Mouse (Mus musculus) midbrain, embryonic 14.5 days (tissue): ENCODE measurements around the gene Timp3. TPM values are rescaled to one million over a fixed set of nuclear protein-coding genes. Genes with fewer than 3 reads are reported as not detected.

ENCODE experiments used
- ATAC-seq: fragments of 200-750 bp; cut with Nextera tagmentation; 2 replicates; pipeline ENCODE4 v1.8.0; 2017; ENCODE audit warnings: moderate number of reproducible peaks, moderate library complexity; ENCODE audit not compliant: low FRiP score, low TSS enrichment
- DNase-seq: peaks from one replicate; pipeline ENCODE4 v3.0.0-alpha.2; 2015
- H3K27ac ChIP-seq: fragments of 300-500 bp; sonication (generic); replicated peaks from 2 replicates; pipeline ENCODE4 v1.5.1; 2014; ENCODE audit warnings: mild to moderate bottlenecking, low read depth, low read length, moderate library complexity
- H3K27me3 ChIP-seq: fragments of 300-500 bp; sonication (generic); 2 replicates; pipeline ENCODE4 v1.6.1; 2014; ENCODE audit warnings: low read length, control low read depth, mixed read lengths; ENCODE audit not compliant: control insufficient read depth, insufficient read depth
- H3K36me3 ChIP-seq: fragments of 300-500 bp; sonication (generic); 2 replicates; pipeline ENCODE4 v1.6.1; 2014; ENCODE audit warnings: low read length, control low read depth; ENCODE audit not compliant: control insufficient read depth, insufficient read depth
- H3K4me1 ChIP-seq: fragments of 300-500 bp; sonication (generic); 2 replicates; pipeline ENCODE4 v1.6.1; 2014; ENCODE audit warnings: mild to moderate bottlenecking, antibody characterized with exemption, low read length, control low read depth; ENCODE audit not compliant: control insufficient read depth, insufficient read depth
- H3K4me2 ChIP-seq: fragments of 300-500 bp; sonication (generic); 2 replicates; pipeline ENCODE4 v1.6.1; 2014; ENCODE audit warnings: mild to moderate bottlenecking, low read length, moderate library complexity
- H3K4me3 ChIP-seq: fragments of 300-500 bp; sonication (generic); replicated peaks from 2 replicates; pipeline ENCODE4 v1.5.1; 2014; ENCODE audit warnings: low read depth, low read length
- H3K9ac ChIP-seq: fragments of 300-500 bp; sonication (generic); replicated peaks from 2 replicates; pipeline ENCODE4 v1.6.1; 2014; ENCODE audit warnings: mild to moderate bottlenecking, low read length, moderate library complexity
- H3K9me3 ChIP-seq: fragments of 300-500 bp; sonication (generic); 2 replicates; pipeline ENCODE4 v1.6.1; 2016; ENCODE audit warnings: low read length, control low read depth, mixed read lengths; ENCODE audit not compliant: control insufficient read depth
- WGBS: fragments of 180-500 bp; shearing (Covaris S2); extraction: QIAGEN DNeasy Blood & Tissue Kit; methylation state at CpG from one replicate; pipeline ENCODE4 v1.1.7; 2014; 5-methylcytosine and 5-hydroxymethylcytosine counted together
- polyA plus RNA-seq: library from polyadenylated mRNA; unstranded; fragments of >200 nt; fragmentation: Nextera tagmentation; extraction: Ambion mirVana; gene quantifications from 2 replicates; pipeline ENCODE4 v1.2.1, GENCODE M21; 2014

Gene Timp3
- 13.2 and 23.5 TPM in 2 replicates for polyA plus RNA-seq

DNA sequence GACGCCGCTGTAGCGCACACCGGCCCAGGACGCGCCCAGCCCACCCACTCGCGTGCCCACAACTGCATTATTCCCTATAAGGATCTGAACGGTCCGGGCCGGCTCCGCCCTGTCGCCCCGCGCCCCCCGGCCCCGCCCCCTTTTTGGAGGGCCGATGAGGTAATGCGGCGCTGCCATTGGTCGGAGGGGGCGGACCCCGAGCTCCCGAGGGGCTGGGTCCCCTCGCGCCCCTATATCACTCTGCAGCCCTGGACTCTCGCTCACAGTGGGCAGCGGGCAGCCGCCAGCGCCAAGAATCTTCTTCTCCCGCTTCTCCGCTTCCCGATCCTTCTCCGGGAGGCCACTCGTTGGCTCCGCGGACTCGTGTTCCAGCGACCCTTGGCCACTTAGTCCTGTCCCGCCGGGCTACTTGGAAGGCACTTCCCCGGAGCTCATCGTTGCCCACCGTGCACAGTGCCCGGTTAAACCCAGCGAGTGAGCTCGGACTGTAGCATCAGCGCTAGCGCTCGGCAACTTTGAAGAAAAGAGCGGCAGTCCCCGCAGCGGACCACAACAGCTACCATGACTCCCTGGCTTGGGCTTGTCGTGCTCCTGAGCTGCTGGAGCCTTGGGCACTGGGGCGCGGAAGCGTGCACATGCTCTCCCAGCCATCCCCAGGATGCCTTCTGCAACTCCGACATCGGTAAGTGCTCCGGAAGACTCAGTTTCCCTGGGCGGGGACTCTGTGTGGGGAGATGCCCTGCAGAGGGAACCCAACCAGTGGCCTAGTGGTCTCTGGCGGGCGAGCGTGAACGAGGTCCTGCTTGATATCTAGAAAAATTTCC lies at the start of gene Timp3:
Timp3 (plus strand) TSS at position 80 of the 824 bp plus-strand sequence.
- H3K4me3 ChIP-seq = peak within 1 kb of the TSS; percentile 49
- no peaks in the 10 kb centered on the region for H3K9me3 ChIP-seq
- H3K36me3 ChIP-seq = no peaks in the 10 kb centered on the region
- H3K9ac ChIP-seq = peak within 1 kb of the TSS; percentile 63
- peaks cover 14% of the 10 kb centered on the region; the same call in 1 of the 2 replicates for H3K27me3 ChIP-seq
- ATAC-seq (peak; percentile 76), DNase-seq (peak; percentile 78)
- H3K4me1 ChIP-seq = peaks cover 15% of the 10 kb centered on the region
- no peak within 1 kb of the TSS for H3K27ac ChIP-seq
- 1% methylated on average over 65 of the region's 65 CpGs for WGBS
- peak within 1 kb of the TSS; percentile 97 for H3K4me2 ChIP-seq

DNA sequence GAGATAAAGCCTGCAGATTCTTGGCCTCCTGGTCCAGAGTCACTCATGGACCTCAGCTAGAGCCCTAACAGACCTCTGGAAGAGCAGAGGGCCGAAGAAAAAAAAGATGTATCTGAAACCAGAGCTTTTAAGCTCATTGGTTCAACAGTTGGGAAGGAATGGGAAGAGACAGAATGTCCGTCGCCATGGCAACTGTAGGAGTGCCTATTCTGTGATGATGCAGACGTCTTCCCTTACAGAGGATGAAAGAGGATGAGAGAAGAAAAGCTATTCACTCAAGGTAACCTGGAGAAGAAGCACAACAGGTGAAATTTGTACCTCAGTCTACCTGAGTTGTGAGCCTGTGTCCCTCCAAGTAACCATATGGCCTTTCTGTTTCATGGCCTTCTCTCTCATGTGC lies 44.0 kb upstream of the Timp3 start:
- Histone ChIP-seq H3K9me3 (0 out of 2 replicates have a peak, but pooled peaks cover 3% of the 10 kb centered on the region), H3K4me1 (peaks cover 5% of the 10 kb centered on the region; the same call in 1 of the 2 replicates), H3K9ac (no peak overlapping the region), H3K4me2 (no peak overlapping the region), H3K27me3 (no peaks in the 10 kb centered on the region), H3K36me3 (no peaks in the 10 kb centered on the region), H3K27ac (no peak overlapping the region), H3K4me3 (no peak overlapping the region)
- 49% methylated on average over 4 of the region's 4 CpGs for WGBS
- DNase-seq = peak; percentile 80
- ATAC-seq = no peak

- no peak for ATAC-seq
These were observed 43.1 kb upstream of the Timp3 start for GRCm38 (mm10) chr10:86257045-86257444.

GRCm38 (mm10) chr10:86258046-86258445 lies 42.1 kb upstream of the Timp3 start:
- Histone ChIP-seq H3K9ac (no peak overlapping the region), H3K4me3 (no peak overlapping the region), H3K36me3 (no peaks in the 10 kb centered on the region), H3K27me3 (no peaks in the 10 kb centered on the region), H3K4me2 (no peak overlapping the region), H3K9me3 (0 out of 2 replicates have a peak, but pooled peaks cover 3% of the 10 kb centered on the region), H3K27ac (no peak overlapping the region), H3K4me1 (peaks cover 5% of the 10 kb centered on the region; the same call in 1 of the 2 replicates)
- 88% methylated on average over 4 of the region's 4 CpGs for WGBS
- ATAC-seq (no peak), DNase-seq (no peak)

More at GRCm38 (mm10) chr10:86257045-86257444, 43.1 kb upstream of the Timp3 start:
- Histone ChIP-seq H3K4me3 (no peak overlapping the region), H3K4me2 (no peak overlapping the region), H3K9ac (no peak overlapping the region), H3K9me3 (0 out of 2 replicates have a peak, but pooled peaks cover 3% of the 10 kb centered on the region), H3K27ac (no peak overlapping the region), H3K27me3 (no peaks in the 10 kb centered on the region), H3K36me3 (no peaks in the 10 kb centered on the region), H3K4me1 (peaks cover 5% of the 10 kb centered on the region; the same call in 1 of the 2 replicates)
- 79% methylated on average over 3 of the region's 3 CpGs for WGBS
- no peak for DNase-seq

DNA sequence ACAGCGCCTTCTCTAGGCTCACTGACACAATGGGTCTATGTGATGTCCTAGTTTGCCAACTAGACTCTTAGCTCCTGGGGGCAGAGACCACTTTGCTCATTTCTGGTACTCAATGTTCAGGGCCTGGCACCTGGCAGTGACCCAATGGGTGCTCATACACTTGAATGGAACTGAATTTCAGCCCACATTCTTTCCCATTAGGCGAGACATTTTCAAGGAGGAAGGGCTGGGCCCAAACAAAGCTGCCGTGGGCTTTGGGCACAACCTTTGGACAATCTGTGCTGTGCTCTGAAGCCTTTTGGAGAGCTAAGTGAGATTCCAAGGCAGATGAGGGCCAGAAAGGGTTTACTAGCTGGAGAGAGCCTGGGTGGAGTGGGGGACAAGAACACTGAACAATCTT lies 41.2 kb upstream of the Timp3 start:
- Histone ChIP-seq H3K4me2 (no peak overlapping the region), H3K27ac (no peak overlapping the region), H3K4me1 (peaks cover 5% of the 10 kb centered on the region; the same call in 1 of the 2 replicates), H3K9ac (no peak overlapping the region), H3K36me3 (no peaks in the 10 kb centered on the region), H3K27me3 (no peaks in the 10 kb centered on the region), H3K4me3 (no peak overlapping the region), H3K9me3 (0 out of 2 replicates have a peak, but pooled peaks cover 3% of the 10 kb centered on the region)
- ATAC-seq = no peak
- 85% methylated on average over 3 of the region's 3 CpGs for WGBS
- no peak for DNase-seq

- Histone ChIP-seq H3K36me3 (no peaks in the 10 kb centered on the region), H3K4me2 (no peak overlapping the region), H3K9me3 (0 out of 2 replicates have a peak, but pooled peaks cover 3% of the 10 kb centered on the region), H3K9ac (no peak overlapping the region), H3K4me1 (no peaks in the 10 kb centered on the region), H3K4me3 (no peak overlapping the region), H3K27me3 (no peaks in the 10 kb centered on the region), H3K27ac (no peak overlapping the region)
- ATAC-seq (no peak), DNase-seq (no peak)
- WGBS = 83% methylated on average over 2 of the region's 2 CpGs
These were observed 38.4 kb upstream of the Timp3 start for GRCm38 (mm10) chr10:86261725-86262124.

- Histone ChIP-seq H3K4me1 (no peaks in the 10 kb centered on the region), H3K9me3 (0 out of 2 replicates have a peak, but pooled peaks cover 3% of the 10 kb centered on the region), H3K27ac (no peak overlapping the region), H3K4me3 (no peak overlapping the region), H3K4me2 (no peak overlapping the region), H3K9ac (no peak overlapping the region), H3K27me3 (no peaks in the 10 kb centered on the region), H3K36me3 (no peaks in the 10 kb centered on the region)
- ATAC-seq = no peak
- WGBS = 90% methylated on average over 9 of the region's 9 CpGs
- no peak for DNase-seq
These were observed 35.6 kb upstream of the Timp3 start for GRCm38 (mm10) chr10:86264618-86265017.

DNA sequence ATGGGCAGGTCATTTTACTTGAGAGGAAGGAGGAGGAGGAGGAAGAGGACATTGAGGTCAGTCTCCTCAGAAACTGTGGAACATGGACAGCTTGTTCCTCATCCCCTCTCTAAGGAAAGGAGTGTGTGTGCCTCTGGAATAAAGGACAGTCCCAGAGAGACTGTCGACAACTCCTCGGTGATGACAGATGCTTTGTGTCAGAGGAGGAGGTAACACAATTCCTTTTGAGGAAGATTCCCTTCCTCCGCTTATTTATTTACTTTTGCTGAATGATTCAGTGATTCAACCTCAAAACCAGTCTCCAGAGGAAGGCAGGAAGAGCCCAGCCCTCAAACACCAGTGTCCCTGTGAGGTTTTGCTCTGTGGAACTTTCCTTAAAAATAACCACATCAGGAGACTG lies 29.9 kb upstream of the Timp3 start:
- Histone ChIP-seq H3K36me3 (no peaks in the 10 kb centered on the region), H3K4me2 (no peak overlapping the region), H3K9ac (no peak overlapping the region), H3K27ac (no peak overlapping the region), H3K4me1 (no peaks in the 10 kb centered on the region), H3K4me3 (no peak overlapping the region), H3K27me3 (no peaks in the 10 kb centered on the region), H3K9me3 (no peaks in the 10 kb centered on the region)
- WGBS = 77% methylated on average over 3 of the region's 3 CpGs
- DNase-seq (no peak), ATAC-seq (no peak)

DNA sequence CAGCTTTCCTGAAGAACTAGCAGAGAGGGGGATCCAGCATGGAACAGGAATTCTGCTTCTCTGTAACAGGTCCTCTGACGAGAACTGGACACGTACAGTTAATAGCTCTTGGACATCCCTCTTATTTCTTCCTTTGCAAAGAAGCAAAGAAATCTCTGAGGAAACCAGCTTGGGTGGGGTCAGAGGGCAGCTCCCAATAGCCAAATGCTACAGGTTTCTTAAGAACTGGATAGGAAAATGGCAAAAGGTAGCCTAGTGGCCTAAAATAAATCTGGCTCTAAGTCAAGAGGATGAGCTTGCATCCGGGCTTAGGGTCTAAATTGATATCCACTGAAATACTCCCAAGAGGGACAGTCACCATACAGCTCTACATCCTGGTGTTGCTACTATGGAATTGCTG lies 27.3 kb upstream of the Timp3 start:
- no peaks in the 10 kb centered on the region for H3K9me3 ChIP-seq
- H3K27me3 ChIP-seq = no peaks in the 10 kb centered on the region
- ATAC-seq (no peak), DNase-seq (no peak)
- H3K4me1 ChIP-seq = no peaks in the 10 kb centered on the region
- 91% methylated on average over 3 of the region's 3 CpGs for WGBS
- H3K4me2 ChIP-seq = no peak overlapping the region
- H3K4me3 ChIP-seq = no peak overlapping the region
- no peaks in the 10 kb centered on the region for H3K36me3 ChIP-seq
- H3K27ac ChIP-seq = no peak overlapping the region
- no peak overlapping the region for H3K9ac ChIP-seq
